ENCODE assay signal across 8 mouse cellular contexts in the genomic region with DNA sequence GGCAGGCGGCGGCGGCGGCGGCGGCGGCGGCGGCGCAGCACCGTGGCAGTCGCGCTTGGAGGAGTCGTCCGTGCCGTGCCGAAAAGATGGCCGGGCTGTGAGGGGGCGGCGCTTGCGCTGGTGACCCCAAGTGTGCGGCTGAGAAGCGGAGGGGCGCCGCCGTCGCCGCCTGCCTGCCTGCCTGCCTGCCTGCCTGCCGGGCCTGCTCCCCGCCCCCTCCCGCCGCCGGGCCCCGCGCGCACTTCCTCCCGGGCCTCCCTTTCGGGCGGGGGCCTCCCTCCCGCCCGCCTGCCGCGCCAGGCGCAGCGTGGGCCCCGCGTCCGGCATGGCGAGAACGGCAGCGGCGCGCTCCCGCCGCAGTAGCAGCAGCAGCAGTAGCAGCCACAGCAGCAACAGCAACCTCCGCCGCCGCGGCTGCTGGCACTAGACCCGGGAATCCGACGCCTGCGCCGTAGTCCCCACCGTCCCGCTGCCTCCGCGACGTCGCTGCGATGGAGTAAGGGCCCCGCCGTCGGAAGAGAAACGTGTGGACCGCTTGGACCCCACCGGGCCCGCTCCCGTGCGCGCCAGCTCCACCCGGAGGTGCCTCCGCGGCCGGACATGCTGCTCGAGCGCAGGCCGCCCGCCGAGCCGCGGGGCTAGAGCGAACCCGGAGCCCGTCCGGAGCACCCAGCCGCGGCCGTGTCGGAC. TPM values are rescaled to one million over a fixed set of nuclear protein-coding genes. Genes with fewer than 3 reads are reported as not detected.
DNase-seq lines count a peak whose midpoint lies in the region; ATAC-seq and TF ChIP-seq lines count a peak whose summit lies in the region.

No protein-coding gene starts in this region.

- H3K4me2 ChIP-seq in hindbrain, embryonic 14.5 days (replicated peaks) = peak overlapping the region; percentile 96

- TF ChIP-seq CTCF in left cerebral cortex, adult 2 months (IDR thresholded peaks at IDR 0.05) = no peak

- WGBS in hindbrain, embryonic 14.5 days = under 1% methylated on average over 95 of the region's 100 CpGs
- WGBS in macrophage (ENCODE audit: missing documents) = 1% methylated on average over 91 of the region's 100 CpGs

- H3K9ac ChIP-seq in hindbrain, embryonic 14.5 days = peak overlapping the region; percentile 99

- DNase-seq in NIH3T3 (ENCODE audit: low read depth) = peak; percentile 81
- DNase-seq in cerebellum, postnatal 14 days = peak; percentile 85 to 86
- peak; percentile 62 to 67 for DNase-seq in frontal cortex, postnatal 25 days (ENCODE audit: low spot score in 2 of 2)
- peak; percentile 70 for DNase-seq in hindbrain, embryonic 14.5 days (ENCODE audit: low spot score)
- peak; percentile 86 to 89 for DNase-seq in left cerebral cortex, adult 2 months (ENCODE audit: extremely low spot score in 1 of 2, low spot score in 2 of 2)
- DNase-seq in retina, postnatal 7 days (ENCODE audit: low read depth, low spot score) = peak; percentile 61
- peak; percentile 85 for DNase-seq in urinary bladder, adult 2 months (ENCODE audit: low spot score)

- H3K27ac ChIP-seq in hindbrain, embryonic 14.5 days = peak overlapping the region; percentile 100
- peak overlapping the region; percentile 100 for H3K27ac ChIP-seq in left cerebral cortex, adult 2 months
- peak overlapping the region; percentile 80 for H3K27ac ChIP-seq in macrophage

- H3K4me1 ChIP-seq in hindbrain, embryonic 14.5 days (replicated peaks; ENCODE audit: control insufficient read depth, insufficient read depth, low read length) = peaks cover 22% of the 10 kb centered on the region

- H3K27me3 ChIP-seq in hindbrain, embryonic 14.5 days (ENCODE audit: control insufficient read depth, insufficient read depth, low read length) = no peaks in the 10 kb centered on the region

- H3K79me2 ChIP-seq in macrophage (ENCODE audit: inconsistent target) = peaks cover 47% of the 10 kb centered on the region

- peak overlapping the region; percentile 95 for H3K4me3 ChIP-seq in hindbrain, embryonic 14.5 days (replicated peaks; ENCODE audit: low read length)
- peak overlapping the region; percentile 96 for H3K4me3 ChIP-seq in left cerebral cortex, adult 2 months
- peak overlapping the region; percentile 87 for H3K4me3 ChIP-seq in macrophage (ENCODE audit: inconsistent target)

- intact Hi-C loops in left cerebral cortex, adult 2 months (cut with DNase I) = loop anchor here (5.0 kb wide), 1 partner anchor 83 kb away; no protein-coding TSS in a partner anchor

- H3K9me3 ChIP-seq in hindbrain, embryonic 14.5 days (ENCODE audit: control insufficient read depth, low read length) = no peaks in the 10 kb centered on the region

- no peaks in the 10 kb centered on the region for H3K36me3 ChIP-seq in hindbrain, embryonic 14.5 days (replicated peaks; ENCODE audit: control insufficient read depth, insufficient read depth)
- H3K36me3 ChIP-seq in macrophage (ENCODE audit: inconsistent target) = no peaks in the 10 kb centered on the region

- ATAC-seq in hindbrain, embryonic 14.5 days (ENCODE audit: low FRiP score) = peak; percentile 67

RNA-seq across cellular contexts. Expression of gene Msl2, which starts 0.6 kb away (rescaled TPM):
- 6.0 and 7.8 TPM in 2 replicates for polyA plus RNA-seq in hindbrain, embryonic 14.5 days (2014; fragmentation: Nextera tagmentation; extraction: Ambion mirVana)
- total RNA-seq in left cerebral cortex, adult 2 months (2021) = 10 to 100 TPM; 61.7 to 64.5 TPM
- 100 to 1,000 TPM in 1 of 26 experiments, 10 to 100 TPM in 25; 34.2 to 108 (median 74.1) TPM for total RNA-seq in macrophage (2018; cell fraction: chromatin; rRNA removed)
- 10 to 100 TPM; 27.0 to 44.1 (median 33.7) TPM for total RNA-seq in macrophage (2018; cell fraction: cytosol; rRNA removed)
- total RNA-seq in macrophage (2018; cell fraction: nucleus; rRNA removed) = 100 to 1,000 TPM in 1 of 26 experiments, 10 to 100 TPM in 25; 40.5 to 105 (median 65.4) TPM
- 16.7 to 25.1 TPM (median 19.9 TPM) in 3 replicates for polyA plus RNA-seq in macrophage (2018)
- polyA plus RNA-seq in urinary bladder, adult 2 months (2012; rRNA removed) = 18.5 and 24.3 TPM in 2 replicates

RNA-seq across cellular contexts. Expression of gene Pccb, which starts 39.8 kb away (rescaled TPM):
- polyA plus RNA-seq in hindbrain, embryonic 14.5 days (2014; fragmentation: Nextera tagmentation; extraction: Ambion mirVana) = 24.2 and 24.9 TPM in 2 replicates
- total RNA-seq in left cerebral cortex, adult 2 months (2021) = 10 to 100 TPM; 38.0 to 38.7 TPM
- total RNA-seq in macrophage (2018; cell fraction: chromatin; rRNA removed) = 10 to 100 TPM in 21 of 26 experiments, 1 to 10 TPM in 5; 2.8 to 55.1 (median 19.9) TPM
- 10 to 100 TPM in 23 of 26 experiments, 1 to 10 TPM in 3; 8.1 to 38.1 (median 19.6) TPM for total RNA-seq in macrophage (2018; cell fraction: cytosol; rRNA removed)
- 10 to 100 TPM in 19 of 26 experiments, 1 to 10 TPM in 7; 5.3 to 32.7 (median 14.4) TPM for total RNA-seq in macrophage (2018; cell fraction: nucleus; rRNA removed)
- polyA plus RNA-seq in macrophage (2018) = 31.6 to 48.9 TPM (median 33.0 TPM) in 3 replicates
- 56.6 and 61.2 TPM in 2 replicates for polyA plus RNA-seq in urinary bladder, adult 2 months (2012; rRNA removed)

Comparison
In these comparisons a context has a peak if more than half of its experiments do, and no peak if none do; other contexts are left out.
1. Peak in every context shown above with its lines: DNase-seq, ATAC-seq, H3K4me3 ChIP-seq and H3K27ac ChIP-seq.